Mouse (Mus musculus) ES-E14 (cell line): Measurements from ENCODE around the gene Mtap.

Experiments used
- CHD2 ChIP-seq: IDR thresholded peaks from 2 replicates; pipeline ENCODE4 v1.6.1; 2014; ENCODE audit warnings: mild to moderate bottlenecking, low read depth, low read length, inconsistent platforms
- MAFK ChIP-seq: IDR thresholded peaks from 2 replicates; pipeline ENCODE4 v1.6.1; 2014; ENCODE audit warnings: mild to moderate bottlenecking, low read depth, low read length, inconsistent platforms; ENCODE audit not compliant: insufficient read depth
- ZC3H11A ChIP-seq: IDR thresholded peaks from 2 replicates; pipeline ENCODE4 v1.6.1; 2012; ENCODE audit warnings: low read depth, mild to moderate bottlenecking, inconsistent platforms, low read length, borderline replicate concordance
- ZNF384 ChIP-seq: IDR thresholded peaks from 2 replicates; pipeline ENCODE4 v1.6.1; 2012; ENCODE audit warnings: low read depth, low read length, inconsistent platforms

DNA sequence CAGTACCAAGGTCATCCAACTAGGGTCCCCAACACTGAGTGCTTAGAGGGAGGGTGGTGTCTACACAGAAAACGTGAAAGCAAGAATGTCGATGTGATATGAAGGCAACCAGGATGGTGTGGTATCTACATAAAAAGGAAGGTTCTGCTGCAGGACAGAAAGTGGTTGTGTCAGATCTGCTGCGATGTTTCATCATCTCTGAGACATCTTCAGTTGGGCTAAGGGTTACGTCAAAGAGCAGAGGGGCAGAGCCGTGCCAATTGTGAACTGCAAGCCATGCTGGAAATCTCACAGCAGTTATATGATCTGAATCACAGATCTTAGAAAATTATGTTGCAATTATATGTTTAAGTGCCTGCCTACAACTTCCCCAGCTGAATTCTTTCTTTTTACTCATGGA, 16.6 kb upstream of the Mtap start:
- TF ChIP-seq ZNF384 (no peak), MAFK (no peak), ZC3H11A (no peak), CHD2 (no peak)
